Mouse (Mus musculus): ENCODE measurements at regions not wholly inside any gene's neighbourhood (a gene's known extent, or its start where the extent isn't known, plus 50 kb on each side); places are given as distances from the start of the nearest gene placed in this dataset.

DNA sequence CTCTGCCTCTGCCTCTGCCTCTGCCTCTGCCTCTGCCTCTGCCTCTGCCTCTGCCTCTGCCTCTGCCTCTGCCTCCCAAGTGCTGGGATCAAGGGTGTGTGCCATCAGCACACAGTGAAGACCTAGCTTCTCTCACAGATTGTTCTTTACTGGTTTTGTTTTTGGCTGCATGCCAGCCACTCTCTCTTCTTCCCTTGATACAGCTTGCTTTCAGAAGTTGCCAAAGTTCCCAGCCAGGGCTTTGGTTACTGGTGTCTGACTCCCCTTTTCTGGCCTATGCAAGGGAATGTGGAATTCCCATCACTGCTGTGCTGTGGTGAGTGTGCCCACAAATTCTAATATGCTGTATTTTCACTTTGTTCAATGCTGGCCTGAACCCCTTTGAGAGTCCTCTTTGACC is 68.6 kb upstream of the Zfp637 start:
- no peaks in the 10 kb centered on the region for H3K27me3 ChIP-seq (ENCODE audit: control insufficient read depth, insufficient read depth, low read length)
- ATAC-seq (ENCODE audit: low FRiP score, low TSS enrichment): no peak
- H3K9ac ChIP-seq (ENCODE audit: low read depth, low read length): no peak overlapping the region
- H3K4me2 ChIP-seq (replicated peaks; ENCODE audit: low read depth, low read length): no peak overlapping the region
- H3K4me3 ChIP-seq (ENCODE audit: low read length): no peak overlapping the region
- H3K36me3 ChIP-seq (ENCODE audit: control insufficient read depth, insufficient read depth, low read length): no peaks in the 10 kb centered on the region
- no peaks in the 10 kb centered on the region for H3K4me1 ChIP-seq (ENCODE audit: control insufficient read depth, insufficient read depth, low read length)
- no peak overlapping the region for H3K27ac ChIP-seq (ENCODE audit: low read depth, low read length)
- H3K9me3 ChIP-seq (ENCODE audit: control insufficient read depth, low read length): no peaks in the 10 kb centered on the region

GRCm38 (mm10) chr6:117775304-117776050 is 65.5 kb upstream of the Zfp637 start:
- 83% methylated on average over 11 of the region's 11 CpGs for whole genome bisulfite sequencing

GRCm38 (mm10) chr6:117778027-117778426 is 63.0 kb upstream of the Zfp637 start:
- ATAC-seq (ENCODE audit: low FRiP score, low TSS enrichment): no peak
- Histone ChIP-seq H3K9me3 (ENCODE audit: control insufficient read depth, low read length) (no peaks in the 10 kb centered on the region), H3K9ac (ENCODE audit: low read depth, low read length) (no peak overlapping the region), H3K27ac (ENCODE audit: low read depth, low read length) (no peak overlapping the region), H3K4me1 (ENCODE audit: control insufficient read depth, insufficient read depth, low read length) (no peaks in the 10 kb centered on the region), H3K27me3 (ENCODE audit: control insufficient read depth, insufficient read depth, low read length) (no peaks in the 10 kb centered on the region), H3K4me3 (ENCODE audit: low read length) (no peak overlapping the region), H3K36me3 (ENCODE audit: control insufficient read depth, insufficient read depth, low read length) (no peaks in the 10 kb centered on the region), H3K4me2 (replicated peaks; ENCODE audit: low read depth, low read length) (no peak overlapping the region)
- 77% methylated on average over 2 of the region's 2 CpGs for WGBS

More at GRCm38 (mm10) chr6:117775304-117776050, 65.5 kb upstream of the Zfp637 start:
- H3K9me3 ChIP-seq (ENCODE audit: control insufficient read depth, low read length): no peaks in the 10 kb centered on the region
- H3K36me3 ChIP-seq (ENCODE audit: control insufficient read depth, insufficient read depth, low read length): no peaks in the 10 kb centered on the region
- H3K4me3 ChIP-seq (ENCODE audit: low read length): no peak overlapping the region
- H3K4me2 ChIP-seq (replicated peaks; ENCODE audit: low read depth, low read length): no peak overlapping the region
- no peak overlapping the region for H3K9ac ChIP-seq (ENCODE audit: low read depth, low read length)
- no peaks in the 10 kb centered on the region for H3K27me3 ChIP-seq (ENCODE audit: control insufficient read depth, insufficient read depth, low read length)
- H3K27ac ChIP-seq (ENCODE audit: low read depth, low read length): no peak overlapping the region
- H3K4me1 ChIP-seq (ENCODE audit: control insufficient read depth, insufficient read depth, low read length): no peaks in the 10 kb centered on the region
- ATAC-seq (ENCODE audit: low FRiP score, low TSS enrichment): no peak

DNA sequence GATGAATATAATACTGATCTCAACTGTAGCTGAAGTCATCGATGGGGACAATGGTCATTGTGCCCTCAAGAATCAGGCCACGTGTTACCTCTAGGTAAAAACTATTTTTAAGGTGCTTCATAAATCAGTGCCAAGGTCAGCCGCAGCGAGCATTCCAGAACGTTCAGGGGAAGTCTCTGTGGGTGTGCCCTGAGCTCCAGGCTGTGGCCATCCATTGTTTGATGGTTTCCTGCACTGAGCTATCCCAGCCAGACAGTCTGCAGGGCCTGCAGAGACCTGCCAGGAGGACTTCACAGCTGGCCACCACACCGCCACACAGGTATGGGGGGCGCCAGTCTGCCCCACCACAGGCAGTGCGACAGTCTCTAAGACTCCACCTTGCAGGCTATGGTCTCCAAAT is 62.5 kb upstream of the Zfp637 start:
- Histone ChIP-seq H3K9ac (ENCODE audit: low read depth, low read length) (no peak overlapping the region), H3K4me1 (ENCODE audit: control insufficient read depth, insufficient read depth, low read length) (no peaks in the 10 kb centered on the region), H3K36me3 (ENCODE audit: control insufficient read depth, insufficient read depth, low read length) (no peaks in the 10 kb centered on the region), H3K4me3 (ENCODE audit: low read length) (no peak overlapping the region), H3K4me2 (replicated peaks; ENCODE audit: low read depth, low read length) (no peak overlapping the region), H3K27me3 (ENCODE audit: control insufficient read depth, insufficient read depth, low read length) (no peaks in the 10 kb centered on the region), H3K27ac (ENCODE audit: low read depth, low read length) (no peak overlapping the region), H3K9me3 (ENCODE audit: control insufficient read depth, low read length) (no peaks in the 10 kb centered on the region)
- no peak for ATAC-seq (ENCODE audit: low FRiP score, low TSS enrichment)
- WGBS: 60% methylated on average over 8 of the region's 8 CpGs

- Histone ChIP-seq H3K4me1 (ENCODE audit: control insufficient read depth, insufficient read depth, low read length) (no peaks in the 10 kb centered on the region), H3K27me3 (ENCODE audit: control insufficient read depth, insufficient read depth, low read length) (no peaks in the 10 kb centered on the region), H3K9me3 (ENCODE audit: control insufficient read depth, low read length) (no peaks in the 10 kb centered on the region), H3K36me3 (ENCODE audit: control insufficient read depth, insufficient read depth, low read length) (no peaks in the 10 kb centered on the region), H3K4me3 (ENCODE audit: low read length) (no peak overlapping the region), H3K27ac (ENCODE audit: low read depth, low read length) (no peak overlapping the region), H3K9ac (ENCODE audit: low read depth, low read length) (no peak overlapping the region), H3K4me2 (replicated peaks; ENCODE audit: low read depth, low read length) (no peak overlapping the region)
- WGBS: 87% methylated on average over 7 of the region's 7 CpGs
- ATAC-seq (ENCODE audit: low FRiP score, low TSS enrichment): no peak
Measured at GRCm38 (mm10) chr6:117779020-117779419, 62.0 kb upstream of the Zfp637 start.

GRCm38 (mm10) chr6:117788580-117789540 is 52.1 kb upstream of the Zfp637 start:
- WGBS: 73% methylated on average over 12 of the region's 12 CpGs
- Histone ChIP-seq H3K4me3 (ENCODE audit: low read length) (no peak overlapping the region), H3K4me1 (ENCODE audit: control insufficient read depth, insufficient read depth, low read length) (no peaks in the 10 kb centered on the region), H3K9me3 (ENCODE audit: control insufficient read depth, low read length) (no peaks in the 10 kb centered on the region), H3K4me2 (replicated peaks; ENCODE audit: low read depth, low read length) (no peak overlapping the region), H3K27me3 (ENCODE audit: control insufficient read depth, insufficient read depth, low read length) (no peaks in the 10 kb centered on the region), H3K36me3 (ENCODE audit: control insufficient read depth, insufficient read depth, low read length) (no peaks in the 10 kb centered on the region), H3K9ac (ENCODE audit: low read depth, low read length) (no peak overlapping the region), H3K27ac (ENCODE audit: low read depth, low read length) (no peak overlapping the region)
- no peak for ATAC-seq (ENCODE audit: low FRiP score, low TSS enrichment)

GRCm38 (mm10) chr6:117790581-117790980 is 50.4 kb upstream of the Zfp637 start:
- Histone ChIP-seq H3K4me2 (replicated peaks; ENCODE audit: low read depth, low read length) (no peak overlapping the region), H3K4me3 (ENCODE audit: low read length) (no peak overlapping the region), H3K36me3 (ENCODE audit: control insufficient read depth, insufficient read depth, low read length) (no peaks in the 10 kb centered on the region), H3K27ac (ENCODE audit: low read depth, low read length) (no peak overlapping the region), H3K4me1 (ENCODE audit: control insufficient read depth, insufficient read depth, low read length) (no peaks in the 10 kb centered on the region), H3K9ac (ENCODE audit: low read depth, low read length) (no peak overlapping the region), H3K27me3 (ENCODE audit: control insufficient read depth, insufficient read depth, low read length) (no peaks in the 10 kb centered on the region), H3K9me3 (ENCODE audit: control insufficient read depth, low read length) (no peaks in the 10 kb centered on the region)
- 95% methylated on average over 6 of the region's 6 CpGs for WGBS
- ATAC-seq (ENCODE audit: low FRiP score, low TSS enrichment): no peak

Data from kidney, embryonic 14.5 days (tissue).